Mouse (Mus musculus): ENCODE measurements around the gene Irf4.

Irf4 gene

DNA sequence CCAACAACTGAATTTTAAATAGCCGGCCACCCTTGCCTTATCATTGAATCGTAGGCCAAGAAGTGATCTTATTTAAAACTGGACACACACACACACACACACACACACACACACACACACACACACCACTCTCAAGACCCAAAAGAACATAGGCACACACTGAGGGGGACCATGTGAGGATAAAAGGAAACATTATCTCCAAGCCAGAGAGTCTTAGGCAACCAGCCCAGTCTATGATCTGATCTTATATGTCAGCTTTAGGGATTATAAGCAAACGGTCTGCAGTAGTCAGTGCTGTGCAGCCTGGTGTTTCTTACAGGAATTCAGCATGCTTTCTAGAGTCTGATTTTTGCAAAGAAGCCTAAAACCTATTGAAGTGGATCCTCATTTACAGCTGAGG lies 43.7 kb downstream of the Irf4 start:
- in situ Hi-C loops (cut with MboI, MseI) = loop anchor here in 1 of 2 experiments (5.0 kb wide), 1 partner anchor 225 kb away; no protein-coding TSS in a partner anchor

DNA sequence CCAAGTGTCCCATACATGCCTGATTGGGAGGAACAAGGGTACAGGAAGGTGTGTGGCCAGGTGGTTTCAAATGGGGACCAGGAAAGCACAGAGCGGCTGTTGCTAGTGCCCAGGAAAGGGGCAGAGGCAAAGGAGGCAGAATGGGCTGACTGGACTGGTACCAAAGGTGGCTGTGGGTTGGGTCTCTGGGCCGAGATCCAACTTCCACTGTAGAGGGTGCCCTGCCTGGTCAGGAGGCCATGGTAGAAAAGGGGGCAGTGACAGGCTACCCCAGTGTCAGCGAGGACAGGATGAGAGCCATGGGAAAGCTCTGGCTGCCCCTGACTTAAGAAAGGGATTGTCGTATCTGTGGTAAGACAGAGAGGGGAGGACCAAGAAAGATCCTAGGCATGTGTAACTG lies 44.2 kb downstream of the Irf4 start:
- in situ Hi-C loops (cut with MboI, MseI) = loop anchor here in 1 of 2 experiments (5.0 kb wide), 1 partner anchor 226 kb away; no protein-coding TSS in a partner anchor

DNA sequence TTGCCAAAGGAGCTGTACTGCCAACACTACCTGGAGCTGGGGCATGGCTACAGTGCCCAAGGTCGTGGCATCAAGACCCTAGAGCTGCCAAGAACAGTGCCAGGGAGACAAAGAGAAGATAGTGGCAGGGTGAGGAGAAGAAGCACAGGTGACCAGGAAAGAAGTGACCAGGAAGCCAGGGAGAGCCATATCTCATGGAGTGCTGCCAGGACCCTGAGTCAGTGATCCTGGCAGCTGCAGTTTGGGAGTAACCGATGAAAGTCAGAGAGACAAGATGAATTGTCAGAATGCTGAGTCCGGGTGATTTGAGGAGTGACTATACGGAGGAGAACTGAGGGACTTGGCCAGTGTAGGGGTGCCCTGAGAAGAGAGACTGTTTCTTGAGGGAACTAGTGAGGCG lies 44.6 kb downstream of the Irf4 start:
- in situ Hi-C loops (cut with MboI, MseI) = loop anchor here in 1 of 2 experiments (5.0 kb wide), 1 partner anchor 226 kb away; no protein-coding TSS in a partner anchor

DNA sequence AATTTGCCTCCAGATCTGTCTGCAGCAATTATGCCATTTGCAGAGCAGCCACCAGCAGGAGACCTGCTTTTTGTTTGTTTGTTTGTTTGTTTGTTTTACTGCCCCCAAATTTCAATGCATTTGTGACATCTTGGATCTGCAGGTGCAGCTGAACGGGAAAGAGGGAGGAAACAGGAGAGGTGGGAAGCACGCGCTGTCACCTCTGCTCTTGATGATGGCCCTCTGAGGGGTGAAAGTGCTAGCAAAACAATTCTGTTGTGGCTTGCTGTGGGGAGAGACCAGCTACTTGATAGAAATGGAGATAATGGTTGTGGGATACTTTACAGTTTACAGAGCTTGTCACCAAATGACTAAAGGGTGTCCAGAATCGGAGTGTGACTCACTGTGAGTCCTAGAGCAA lies 46.9 kb downstream of the Irf4 start:
- in situ Hi-C loops (cut with MboI, MseI) = no loop called here

DNA sequence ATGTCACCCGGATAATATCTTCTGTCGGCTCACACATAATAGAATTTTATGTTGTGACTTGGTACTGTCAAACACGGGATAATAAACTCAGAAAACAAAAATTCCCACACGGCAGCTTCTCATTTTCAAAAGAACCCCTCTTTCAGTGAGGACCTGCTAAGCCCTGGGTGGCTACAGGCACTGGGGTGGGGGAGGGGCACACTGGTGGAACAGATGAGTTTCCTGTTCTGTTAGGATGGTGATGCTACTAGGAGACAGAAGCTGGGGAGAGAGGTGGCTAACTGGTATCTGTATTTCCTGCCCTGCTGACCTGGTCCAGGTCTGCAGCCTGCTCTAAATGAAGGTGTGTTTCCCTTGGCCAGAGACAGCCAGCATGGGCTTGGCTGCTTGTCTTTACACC lies 52.9 kb downstream of the Irf4 start:
- in situ Hi-C loops (cut with MboI, MseI) = no loop called here

DNA sequence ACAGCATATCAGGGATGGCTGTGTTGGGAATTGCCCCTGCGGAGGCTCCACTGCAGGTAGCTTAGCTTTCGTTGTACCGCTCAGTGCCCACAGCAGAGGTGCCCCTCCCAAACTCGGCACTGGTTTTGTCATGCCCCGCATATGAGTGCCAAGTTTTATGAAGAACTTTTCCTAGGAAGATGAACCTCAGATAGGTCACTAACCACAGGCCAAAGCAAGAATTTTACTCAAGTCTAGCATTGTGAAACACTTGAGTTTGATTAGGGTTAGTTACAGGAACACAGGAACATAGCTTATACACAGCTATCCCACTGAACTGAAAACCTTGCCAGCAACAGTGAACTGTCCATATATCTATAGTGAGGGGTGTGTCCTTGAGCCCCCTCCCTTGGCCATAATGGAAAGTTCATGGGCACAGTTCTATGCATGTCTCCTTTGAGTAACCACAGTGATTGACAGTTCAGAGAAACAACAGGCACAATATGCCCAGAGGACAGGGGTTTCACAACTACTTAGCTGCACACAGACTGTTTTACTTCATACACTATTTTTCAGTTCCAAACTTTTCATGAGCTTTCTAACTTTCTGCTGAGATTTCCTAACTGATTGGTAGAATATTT lies 53.4 kb downstream of the Irf4 start:
- in situ Hi-C loops (cut with MboI, MseI) = no loop called here

DNA sequence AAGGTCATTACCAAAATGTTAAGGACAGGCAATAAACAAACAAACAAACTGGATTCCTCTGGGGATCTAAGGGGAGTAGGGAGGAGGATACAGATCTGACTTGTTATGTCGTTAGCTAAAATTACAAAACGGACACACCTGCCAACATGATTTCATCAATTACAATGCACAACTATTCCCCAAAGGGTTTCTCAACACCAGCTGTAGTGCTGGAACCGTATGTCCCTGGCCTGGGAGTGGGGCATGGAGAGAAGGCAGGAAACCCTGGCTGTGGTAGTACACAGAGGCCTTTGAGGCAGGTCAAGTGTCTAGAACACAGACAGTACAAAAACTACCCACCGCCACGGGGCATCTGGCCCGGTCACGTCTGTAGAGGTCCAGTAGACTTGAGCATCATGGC lies 60.2 kb downstream of the Irf4 start:
- in situ Hi-C loops (cut with MboI, MseI) = no loop called here

DNA sequence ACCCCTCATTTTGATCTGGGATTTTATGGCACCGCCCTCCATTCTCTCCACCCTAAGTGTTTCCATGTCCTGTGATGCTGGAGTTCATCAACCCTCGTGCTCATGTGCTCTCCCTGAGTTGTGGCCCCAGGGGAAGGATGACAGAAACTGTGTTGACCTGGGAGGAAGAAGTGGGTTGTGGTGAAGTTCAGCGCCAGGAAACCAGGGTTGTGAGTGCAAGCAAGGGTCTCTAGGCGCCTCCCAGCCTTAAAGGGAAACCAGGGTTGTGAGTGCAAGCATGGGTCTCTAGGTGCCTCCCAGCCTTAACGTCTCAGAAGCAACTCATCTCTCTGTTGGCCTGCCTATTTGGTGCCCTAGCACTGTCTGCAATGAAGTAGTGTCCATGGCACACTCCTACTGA lies 64.4 kb downstream of the Irf4 start:
- in situ Hi-C loops (cut with MboI, MseI) = no loop called here

DNA sequence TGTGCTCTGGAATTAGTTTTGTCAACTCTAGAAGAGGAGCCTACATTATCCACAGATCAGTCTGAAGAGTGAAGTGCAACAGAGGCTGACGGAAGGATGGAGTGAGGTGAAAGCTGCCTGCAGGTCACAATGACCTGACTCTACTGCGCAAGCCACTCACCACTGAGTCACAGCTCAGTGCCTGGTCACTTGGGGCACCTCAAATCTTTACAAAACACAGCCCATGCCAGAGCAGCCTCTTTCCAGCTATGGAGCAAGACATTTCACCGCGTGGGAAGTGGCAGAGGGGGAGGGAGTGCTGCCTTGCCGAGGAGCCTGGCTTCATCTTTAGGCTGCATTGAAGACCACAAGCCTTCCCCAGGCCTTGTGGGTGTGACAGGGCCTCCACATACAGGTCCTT lies 65.2 kb downstream of the Irf4 start:
- in situ Hi-C loops (cut with MboI, MseI) = no loop called here
